Mouse (Mus musculus): ENCODE measurements around the gene Stag1.
"Not testable (repeated sequence)": the region's sequence is repeated elsewhere in the genome, so short reads cannot be mapped to it uniquely, and the experiment has no call there.

The Stag1 gene

DNA sequence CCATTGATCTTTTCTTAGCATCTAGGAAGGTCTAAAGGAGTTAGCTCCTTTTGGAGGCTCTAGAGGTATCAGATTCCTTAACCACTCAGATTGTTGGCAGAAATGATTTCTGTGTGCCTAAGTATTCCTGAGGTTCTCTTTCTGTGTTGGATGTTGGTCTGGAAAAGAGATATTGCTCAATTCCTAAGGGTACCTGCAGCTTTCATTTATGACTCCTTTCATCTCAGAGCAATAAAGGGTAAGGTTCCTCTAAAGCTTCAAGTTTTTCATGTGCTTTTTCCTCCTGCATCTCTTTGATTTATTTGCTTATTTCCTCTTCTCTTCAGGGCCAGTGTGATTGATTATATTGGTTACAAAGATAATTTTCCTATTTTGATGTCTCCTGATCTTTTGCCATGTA is 84.7 kb downstream of the Stag1 start:
- no peak for DNase-seq (ENCODE audit: low spot score in 2 of 2)

DNA sequence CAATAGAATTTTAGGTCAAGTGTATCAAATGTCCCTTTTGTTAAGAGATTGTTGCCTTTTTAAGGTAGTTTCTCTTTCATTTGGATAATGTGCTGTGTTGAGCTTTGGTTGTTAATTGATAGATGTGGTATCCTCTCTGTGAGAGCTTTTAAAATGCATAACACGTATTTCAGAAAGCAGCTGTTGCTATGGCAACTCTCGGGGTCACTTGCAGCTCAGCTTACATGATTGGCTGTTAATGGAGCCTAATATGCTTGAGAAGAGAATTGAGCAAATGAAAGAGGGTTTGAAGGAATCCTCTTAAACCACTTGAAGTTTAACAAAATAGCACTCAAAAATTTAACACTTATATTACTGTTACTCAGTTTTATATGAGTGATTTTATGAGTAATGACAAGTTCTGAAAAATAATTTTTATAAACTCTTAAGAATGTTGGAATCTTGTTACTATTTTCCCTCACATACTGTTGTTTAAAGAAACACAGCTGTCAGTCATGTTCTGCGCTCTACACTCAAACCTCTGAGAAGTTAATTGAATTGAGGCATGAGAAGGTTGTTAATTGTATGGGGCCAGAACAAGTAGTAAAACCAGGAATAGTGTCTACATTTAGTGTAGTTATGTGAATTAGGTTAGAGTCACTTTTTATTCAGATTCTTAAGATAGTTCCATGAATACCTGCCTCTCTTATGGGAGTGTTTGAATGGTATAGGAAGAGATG is 88.3 kb downstream of the Stag1 start:
- DNase-seq (ENCODE audit: low spot score in 2 of 2) = peak; percentile 78 to 85

DNA sequence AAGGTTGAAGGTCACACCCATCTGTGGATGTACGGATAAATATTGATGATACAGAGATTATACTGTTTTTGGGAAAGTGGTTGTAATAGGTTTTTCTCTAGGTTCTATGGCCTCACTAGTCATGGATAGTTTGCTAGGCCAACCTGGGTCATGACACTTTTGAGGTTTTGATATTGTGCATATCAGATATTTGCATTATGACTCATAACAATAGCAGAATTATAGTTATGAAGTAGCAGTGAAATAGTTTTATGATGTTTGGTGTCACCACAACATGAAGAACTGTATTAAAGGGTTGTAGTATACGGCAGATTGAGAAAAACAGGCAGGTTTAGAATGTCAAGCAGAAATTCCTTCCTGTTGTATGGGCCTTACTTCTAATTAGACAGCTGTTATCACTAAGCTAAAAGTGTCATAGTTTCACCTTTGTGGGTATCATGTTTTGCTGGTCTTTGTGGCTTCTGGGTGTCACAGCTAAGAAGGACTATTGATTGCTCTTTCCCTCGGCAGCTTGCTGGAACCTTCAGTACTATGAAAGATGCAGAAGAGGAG is 92.2 kb downstream of the Stag1 start:
- DNase-seq (ENCODE audit: low spot score in 2 of 2) = no peak

DNA sequence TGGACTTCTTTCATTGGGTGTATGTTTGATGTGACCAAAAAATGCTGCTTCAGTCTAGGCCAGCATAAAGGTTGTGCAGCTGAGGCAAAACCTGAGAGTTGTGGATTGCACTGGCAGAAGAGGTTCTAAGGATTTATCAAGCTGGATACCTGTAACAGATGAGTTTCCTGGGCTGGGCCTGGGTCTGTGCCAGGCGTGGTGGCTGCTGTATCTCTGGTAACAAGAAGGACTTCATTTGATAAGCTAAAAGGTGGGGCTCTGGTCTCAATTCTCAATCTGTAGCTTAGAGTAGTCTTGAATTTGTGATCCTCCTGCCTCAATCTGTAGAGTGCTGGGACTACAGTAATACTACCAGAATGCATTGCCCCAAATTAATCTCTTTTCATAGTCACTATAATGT is 94.6 kb downstream of the Stag1 start:
- DNase-seq (ENCODE audit: low spot score in 2 of 2) = no peak

DNA sequence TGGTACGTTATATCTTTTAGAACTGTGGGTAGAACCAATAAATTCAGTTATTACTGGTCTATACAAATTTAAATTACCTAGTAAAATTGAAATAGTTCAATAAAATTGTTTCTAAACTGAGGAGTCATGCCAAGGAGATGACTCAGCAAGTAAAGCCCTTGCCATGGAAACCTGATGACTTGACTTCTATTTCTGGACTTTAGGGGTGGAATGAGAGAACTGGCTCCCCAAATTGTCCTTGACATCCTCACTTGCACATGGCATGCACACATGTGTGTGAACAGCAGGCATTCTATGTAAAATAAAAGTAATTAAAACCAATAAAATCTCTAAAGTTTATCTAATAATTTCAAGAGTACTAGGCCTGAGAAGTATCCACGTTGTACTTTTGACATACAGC is 98.9 kb downstream of the Stag1 start:
- no peak for DNase-seq (ENCODE audit: low spot score in 2 of 2)

DNA sequence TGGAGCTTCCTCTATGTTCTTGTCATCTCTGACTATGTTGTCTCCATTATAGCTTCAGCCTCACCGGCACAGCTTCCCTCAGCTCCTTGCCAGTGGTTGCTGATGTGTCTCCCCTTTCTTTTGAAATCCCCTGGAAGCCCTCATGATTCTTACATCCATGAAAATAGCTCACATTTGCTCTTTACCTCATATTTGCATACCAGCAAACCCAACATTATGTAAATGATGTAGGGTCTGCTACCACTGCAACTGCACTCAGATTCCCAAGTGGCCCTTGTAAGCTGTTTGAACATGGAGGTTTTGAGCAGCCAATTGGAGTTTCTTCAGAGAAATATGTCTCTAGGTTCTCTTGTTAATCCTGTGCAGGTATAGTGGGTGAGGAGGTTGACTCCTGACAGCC is 110.0 kb downstream of the Stag1 start:
- DNase-seq (ENCODE audit: low spot score in 2 of 2) = no peak

DNA sequence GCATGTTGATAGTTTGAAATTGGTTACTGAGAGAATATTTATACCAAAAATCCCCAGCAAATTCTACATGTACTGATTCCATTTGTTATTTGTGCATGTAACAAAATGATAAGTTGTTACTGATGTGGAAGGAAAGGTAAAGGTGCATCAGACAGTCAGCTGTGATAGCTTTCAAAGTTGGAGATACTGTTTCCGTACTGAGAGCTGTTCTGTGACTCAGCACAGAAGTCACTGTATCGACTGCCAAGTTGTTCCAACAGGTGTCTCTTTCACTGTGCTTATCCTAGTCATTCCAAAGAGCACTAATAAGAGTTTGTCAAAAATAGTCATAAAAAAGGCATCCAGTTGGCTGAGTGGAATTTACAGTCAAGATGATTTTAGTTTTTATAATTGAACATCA is 114.1 kb downstream of the Stag1 start:
- no peak for DNase-seq (ENCODE audit: low spot score in 2 of 2)

DNA sequence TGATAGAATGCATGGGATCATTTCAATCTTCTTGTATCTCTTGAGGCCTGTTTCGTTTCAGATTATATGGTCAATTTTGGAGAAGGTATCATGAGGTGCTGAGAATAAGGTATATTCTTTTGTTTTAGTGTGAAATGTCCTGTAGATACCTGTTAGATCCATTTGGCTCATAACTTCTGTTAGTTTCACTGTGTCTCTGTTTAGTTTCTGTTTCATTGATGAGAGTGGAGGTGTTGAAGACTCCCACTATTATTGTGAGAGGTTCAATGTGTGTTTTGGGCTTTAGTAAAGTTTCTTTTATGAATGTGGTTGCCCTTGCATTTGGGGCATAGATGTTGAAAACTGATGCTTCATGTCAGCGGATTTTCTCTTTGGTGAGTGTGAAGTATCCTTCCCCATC is 127.2 kb downstream of the Stag1 start:
- not testable (repeated sequence) for DNase-seq (ENCODE audit: low spot score in 2 of 2)

DNA sequence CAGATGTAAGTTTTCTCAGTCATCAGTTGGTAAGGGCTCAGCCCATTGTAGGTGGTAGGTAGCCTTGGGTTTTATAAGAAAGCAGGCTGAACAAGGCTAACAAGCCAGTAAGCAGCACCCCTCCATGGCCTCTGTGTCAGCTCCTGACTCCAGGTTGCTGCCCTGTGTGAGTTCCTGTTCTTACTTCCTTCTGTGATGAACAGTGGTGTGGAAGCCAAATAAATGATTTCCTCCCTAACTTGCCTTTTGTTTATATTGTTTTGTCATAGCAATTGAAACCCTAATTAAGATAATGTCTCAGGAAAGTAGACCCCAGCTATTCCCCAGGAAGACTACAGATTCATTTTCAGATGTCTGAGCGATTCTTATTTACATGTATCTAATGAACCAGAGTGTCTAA is 134.2 kb downstream of the Stag1 start:
- no peak for DNase-seq (ENCODE audit: low spot score in 2 of 2)

DNA sequence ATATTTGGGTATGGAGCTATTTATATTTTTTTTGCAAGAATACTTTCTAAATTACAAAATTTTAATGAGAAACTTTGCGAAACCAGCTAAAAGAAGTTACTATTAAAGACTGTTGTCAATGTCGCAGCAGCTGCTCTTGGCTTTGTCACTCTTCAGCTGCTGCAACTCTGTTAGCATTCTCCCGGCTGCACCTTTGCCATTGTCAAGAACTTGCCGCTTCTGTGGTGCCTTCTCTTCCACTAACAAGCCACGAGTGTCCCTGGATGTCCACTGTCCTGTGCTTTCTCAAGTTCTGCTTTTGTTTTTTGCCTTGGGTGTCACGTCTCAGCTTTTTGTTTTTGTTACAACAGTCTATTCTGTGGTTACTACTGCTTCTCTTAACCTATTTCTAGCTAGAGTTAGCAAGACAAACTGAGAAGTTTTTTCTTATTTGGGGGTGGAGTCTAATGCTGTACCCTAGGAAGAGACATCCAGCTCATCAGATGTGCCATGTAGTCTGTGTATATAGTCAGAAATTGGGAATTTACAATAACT is 136.4 kb downstream of the Stag1 start:
- no peak for DNase-seq (ENCODE audit: low spot score in 2 of 2)

DNA sequence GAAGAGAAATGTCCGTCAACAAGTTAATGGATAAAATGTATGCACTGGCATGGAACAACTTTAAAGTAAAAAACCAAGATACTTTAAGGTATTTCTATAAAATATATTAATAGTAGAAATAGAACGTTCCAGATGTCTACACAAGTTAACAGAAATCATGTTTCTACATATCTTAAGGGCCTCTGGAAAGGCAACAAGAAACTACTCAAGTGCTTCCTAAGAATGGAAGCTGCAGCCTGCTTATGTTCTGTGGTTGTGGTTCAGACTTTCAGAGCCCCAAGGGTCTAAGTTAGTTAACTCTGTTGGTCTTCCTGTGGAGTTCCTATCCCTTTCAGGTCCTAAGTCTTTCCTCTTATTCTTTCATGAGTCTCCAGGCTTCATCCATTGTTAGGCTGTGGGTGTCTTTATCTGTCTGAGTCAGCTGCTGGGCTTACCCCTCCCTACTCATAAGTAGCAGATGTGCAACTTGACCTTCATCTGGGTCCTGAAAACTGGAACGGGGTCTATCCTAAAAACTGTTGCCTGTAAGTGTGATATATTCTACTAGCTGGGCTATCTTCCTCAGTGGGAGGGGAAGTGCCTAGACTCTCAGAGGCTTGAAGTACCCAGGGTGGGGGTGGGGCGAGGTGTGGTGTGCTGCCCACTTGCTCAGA is 138.5 kb downstream of the Stag1 start:
- DNase-seq (ENCODE audit: low spot score in 2 of 2) = no peak

DNA sequence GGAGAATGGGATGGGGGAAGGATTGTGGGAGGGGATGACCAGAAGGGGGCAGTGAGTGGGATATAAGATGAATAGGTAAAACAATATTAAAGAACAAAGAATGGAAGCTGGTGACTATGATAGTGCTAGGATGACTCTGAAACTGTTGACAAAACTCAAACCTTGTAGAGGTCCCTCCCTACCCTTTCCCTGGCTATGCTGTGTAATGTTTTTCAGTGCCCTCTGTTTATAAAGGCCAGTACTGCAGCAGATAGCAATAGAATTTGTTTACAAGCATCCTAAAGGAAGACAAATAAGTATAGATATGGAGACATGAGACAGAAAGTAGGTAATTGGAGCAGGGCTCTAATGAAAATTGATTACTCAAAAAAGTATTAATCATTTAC is 139.0 kb downstream of the Stag1 start:
- no peak for DNase-seq (ENCODE audit: low spot score in 2 of 2)

DNA sequence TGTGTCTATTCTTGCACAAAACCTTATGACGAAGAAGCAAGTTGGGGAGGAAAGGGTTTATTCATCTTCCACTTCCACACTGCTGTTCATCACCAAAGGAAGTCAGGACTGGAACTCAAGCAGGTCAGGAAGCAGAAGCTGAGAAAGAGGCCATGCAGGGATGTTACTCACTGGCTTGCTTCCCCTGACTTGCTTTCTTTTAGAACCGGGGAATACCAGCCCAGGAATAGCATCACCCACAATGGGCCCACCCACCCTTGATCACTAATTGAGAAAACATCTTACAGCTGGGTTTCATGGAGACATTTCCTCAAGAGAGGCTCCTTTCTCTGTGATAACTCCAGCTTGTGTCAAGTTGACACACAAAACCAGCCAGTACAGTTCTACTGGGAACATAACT is 179.6 kb downstream of the Stag1 start:
- DNase-seq (ENCODE audit: low spot score in 2 of 2) = not testable (repeated sequence)

DNA sequence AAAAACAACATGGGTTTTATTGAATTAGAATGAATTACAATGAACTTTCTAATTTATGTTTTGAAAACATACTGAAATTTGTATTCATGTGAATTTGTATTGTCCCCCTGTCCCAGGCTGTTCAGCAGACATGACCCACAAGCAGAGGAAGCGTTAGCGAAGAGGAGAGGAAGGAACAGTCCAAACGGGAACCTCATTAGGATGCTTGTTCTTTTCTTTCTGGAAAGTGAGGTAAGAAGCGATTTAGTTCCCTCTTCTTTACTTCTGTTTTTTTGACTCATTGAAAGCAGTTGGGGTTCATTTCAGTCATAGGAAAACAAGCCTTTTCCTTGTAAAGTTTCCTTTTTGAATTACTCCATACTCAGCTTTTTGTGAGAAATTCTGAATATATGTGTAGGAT is 268.4 kb downstream of the Stag1 start:
- no peak for DNase-seq (ENCODE audit: low spot score in 2 of 2)

DNA sequence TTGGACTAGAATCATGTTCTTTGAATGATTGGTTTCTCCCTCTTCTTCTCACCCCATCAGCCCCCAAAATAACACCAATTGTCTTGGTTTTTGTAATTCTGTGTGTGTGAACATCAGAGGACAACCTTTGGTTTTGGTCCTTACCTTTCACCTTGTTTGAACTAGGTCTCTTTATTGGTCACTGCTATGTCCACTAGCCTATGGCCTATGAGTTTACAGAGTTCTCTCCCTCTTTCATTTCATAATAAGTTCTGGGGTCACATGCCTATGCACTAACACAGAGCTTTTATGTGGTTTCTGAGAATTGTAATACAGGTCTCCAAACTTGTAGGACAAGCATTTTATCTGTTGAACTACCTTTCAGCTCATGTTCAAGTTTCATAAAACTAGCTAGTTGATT is 272.0 kb downstream of the Stag1 start:
- DNase-seq (ENCODE audit: low spot score in 2 of 2) = no peak

DNA sequence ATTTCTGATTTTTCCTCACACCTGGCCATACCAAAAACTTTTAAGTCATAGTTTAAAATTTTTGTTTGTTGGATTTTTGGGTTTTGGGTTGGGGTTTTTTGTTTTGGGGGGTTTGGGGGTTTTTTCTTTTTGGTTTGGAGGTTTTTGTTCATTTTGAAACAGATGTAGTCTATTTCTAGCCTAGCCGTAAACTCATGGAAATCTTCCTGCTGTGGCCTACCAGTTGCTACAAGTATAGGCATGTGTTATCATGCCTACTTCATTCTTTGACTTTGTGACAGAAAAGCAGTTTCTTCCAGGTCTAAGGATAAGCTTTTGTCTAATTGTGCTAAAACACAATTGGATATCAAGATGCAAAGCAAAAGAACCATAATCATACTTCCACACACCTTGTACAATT is 298.5 kb downstream of the Stag1 start:
- DNase-seq (ENCODE audit: low spot score in 2 of 2) = no peak

DNA sequence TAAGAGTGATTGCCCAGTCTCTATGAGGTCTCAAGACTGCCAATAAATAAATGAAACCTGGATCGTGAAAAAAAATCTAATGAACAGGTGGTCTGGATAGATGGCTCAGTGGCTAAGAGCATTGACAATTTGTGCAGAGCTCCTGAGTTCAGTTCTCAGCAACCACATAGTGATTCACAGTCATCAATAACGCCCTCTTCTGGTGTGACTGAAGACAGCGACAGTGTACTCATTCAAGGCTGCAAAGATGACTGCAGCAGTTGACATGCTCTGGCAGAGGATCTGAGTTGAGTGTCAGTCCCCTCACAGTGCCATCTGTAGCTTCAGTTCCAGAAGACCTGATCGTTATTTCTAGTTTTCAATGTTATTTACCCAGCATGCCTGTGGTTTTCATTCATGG is 300.4 kb downstream of the Stag1 start:
- DNase-seq (ENCODE audit: low spot score in 2 of 2) = no peak

DNA sequence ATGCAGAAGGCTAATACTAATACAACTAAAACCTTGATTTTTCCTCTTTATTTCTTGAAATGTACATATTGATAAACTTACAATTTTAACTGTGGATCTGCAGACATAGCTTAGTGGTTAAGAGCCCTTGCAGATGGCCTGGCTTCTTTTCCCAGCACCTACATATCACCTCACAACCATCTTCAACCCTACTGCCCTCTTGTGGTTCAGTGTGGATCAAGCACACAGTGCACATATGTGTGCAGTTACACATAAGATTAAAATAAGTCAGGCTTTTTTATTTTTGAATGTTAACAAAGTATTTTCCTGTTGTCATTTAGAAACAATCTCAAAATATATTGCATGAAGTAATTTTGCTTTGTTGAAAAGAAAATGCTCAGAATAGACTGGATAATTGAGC is 312.8 kb downstream of the Stag1 start:
- no peak for DNase-seq (ENCODE audit: low spot score in 2 of 2)

DNA sequence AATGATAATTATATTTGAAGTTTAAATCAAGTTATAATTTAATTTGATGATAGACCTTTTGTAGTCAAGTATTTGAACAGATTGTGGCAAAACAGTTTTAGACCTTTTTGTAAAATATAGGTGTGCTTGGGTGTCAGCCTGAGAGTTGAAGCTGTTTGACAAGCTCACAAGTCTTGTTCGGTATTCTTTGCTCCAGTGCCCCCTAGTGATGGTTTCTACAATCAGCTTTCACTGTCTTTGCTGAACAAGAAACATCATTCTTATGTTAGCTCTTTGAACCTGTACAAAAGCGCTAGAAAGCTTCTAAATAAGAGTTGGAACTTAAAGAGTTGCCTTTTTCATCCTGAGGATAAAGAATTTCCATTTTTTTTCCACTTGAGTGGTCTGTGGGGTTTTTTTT is 319.5 kb downstream of the Stag1 start:
- peak; percentile 57 to 72 for DNase-seq (ENCODE audit: low spot score in 2 of 2)

DNA sequence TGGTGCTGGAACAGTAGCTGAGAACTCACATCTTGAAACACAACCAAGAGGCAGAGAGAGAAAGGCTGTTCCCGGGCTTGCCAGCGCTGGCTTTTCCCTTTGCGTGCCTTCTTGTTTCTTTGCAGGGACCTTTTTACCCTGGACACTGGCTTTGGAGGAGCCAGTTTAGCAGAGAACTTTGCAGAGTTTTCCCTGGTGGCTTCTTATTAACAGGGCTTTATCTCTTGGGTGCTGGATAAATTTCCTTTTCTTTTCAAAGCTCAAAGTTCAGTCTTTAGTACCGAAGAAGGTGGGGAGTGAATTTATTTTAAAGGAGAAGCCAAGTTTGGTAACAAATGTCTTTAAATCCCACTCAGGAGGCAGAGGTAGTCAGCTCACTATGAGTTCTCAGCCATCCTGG is 329.0 kb downstream of the Stag1 start:
- no peak for DNase-seq (ENCODE audit: low spot score in 2 of 2)

DNA sequence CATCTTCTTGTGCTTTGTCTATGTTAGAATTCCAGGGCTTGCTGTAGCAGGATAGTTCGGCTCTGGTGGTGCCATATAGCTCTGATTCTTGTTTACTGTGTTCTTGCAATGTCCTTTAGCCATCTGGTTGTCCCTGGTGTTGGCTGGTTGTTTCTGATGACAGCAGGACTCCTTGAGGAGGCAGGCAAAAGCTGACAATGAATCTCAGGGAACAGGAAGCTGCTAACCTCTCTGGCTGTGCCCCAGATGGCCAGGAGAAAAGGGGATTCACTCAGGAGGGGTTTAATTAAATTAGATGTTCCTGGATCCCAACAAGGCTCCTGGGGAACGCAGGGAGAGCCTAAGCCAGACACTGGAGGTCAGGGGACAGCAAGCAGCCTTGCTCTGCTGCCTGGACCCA is 344.4 kb downstream of the Stag1 start:
- no peak for DNase-seq (ENCODE audit: low spot score in 2 of 2)

DNA sequence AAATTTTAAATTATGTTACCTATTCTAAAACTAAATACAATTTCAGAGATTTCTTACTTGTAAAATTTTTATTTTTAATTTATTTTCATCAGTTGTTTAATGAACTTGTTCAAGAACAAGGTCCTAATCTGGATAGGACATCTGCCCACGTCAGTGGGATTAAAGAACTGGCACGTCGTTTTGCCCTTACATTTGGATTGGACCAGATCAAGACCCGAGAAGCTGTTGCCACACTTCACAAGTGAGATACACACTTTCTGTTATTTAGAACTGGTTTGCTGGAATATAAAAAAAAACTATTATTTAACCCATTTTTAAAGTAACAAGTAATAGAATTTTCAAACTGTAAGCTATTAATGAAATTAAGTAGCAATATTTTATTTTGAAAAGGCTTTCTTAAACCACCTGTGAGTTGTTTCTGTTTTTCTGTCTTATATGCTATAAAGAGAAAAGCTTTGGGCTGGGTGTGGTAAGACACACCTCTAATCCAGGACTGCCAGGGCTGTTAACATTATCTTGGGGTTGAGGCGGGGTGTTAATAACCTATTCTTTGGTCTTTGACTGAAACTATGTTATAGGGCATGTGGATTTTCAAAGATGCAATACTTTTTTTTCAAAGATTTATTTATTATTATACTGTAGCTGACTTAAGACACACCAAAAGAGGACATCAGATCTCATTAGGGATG is 347.2 kb downstream of the Stag1 start:
- no peak for DNase-seq (ENCODE audit: low spot score in 2 of 2)

DNA sequence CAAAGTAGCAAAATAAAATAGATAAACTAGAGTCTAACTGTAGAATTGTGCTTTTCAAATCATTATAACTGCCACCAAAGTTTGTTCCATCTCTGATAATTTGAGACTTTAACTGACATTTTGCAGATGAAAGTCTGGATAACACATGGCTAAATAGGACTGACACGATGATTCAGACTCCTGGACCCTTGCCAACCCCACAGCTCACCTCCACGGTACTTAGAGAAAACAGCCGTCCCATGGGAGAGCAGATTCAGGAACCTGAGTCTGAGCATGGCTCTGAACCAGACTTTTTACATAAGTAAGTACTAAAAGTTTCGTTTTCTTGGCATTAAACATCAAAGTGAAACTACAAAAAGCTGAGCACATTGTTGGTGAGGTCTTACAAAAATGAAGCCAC is 353.9 kb downstream of the Stag1 start:
- DNase-seq (ENCODE audit: low spot score in 2 of 2) = no peak
